Comparison of ENCODE assay signal across 9 mouse cellular contexts in genomic region chr17:36193546-36194141, GRCm38 (mm10). TPM values are rescaled to one million over a fixed set of nuclear protein-coding genes. Genes with fewer than 3 reads are reported as not detected.
A peak's percentile ranks its signal among the peaks of the same experiment; 100 is the strongest.
DNase-seq lines count a peak whose midpoint lies in the region; ATAC-seq and TF ChIP-seq lines count a peak whose summit lies in the region.
"Had no signal": no experiment of that assay in that cellular context is flagged by ENCODE, and none has a peak within 500 bp of the region (broad histone marks: within the 10 kb centered on the region; RNA-seq: fewer than 3 reads in every experiment).

No protein-coding gene starts in this region.

- peak; percentile 17 for DNase-seq in ovary, postnatal 10 days (ENCODE audit: low spot score)
- no peak for DNase-seq in ovary, adult 18-20 months (ENCODE audit: low spot score)
- peak; percentile 86 for DNase-seq in brain, embryonic 14.5 days (ENCODE audit: low read depth)
- peak; percentile 20 to 27 for DNase-seq in frontal cortex, postnatal 25 days (ENCODE audit: low spot score in 2 of 2)
- DNase-seq in liver, embryonic 14.5 days (ENCODE audit: low read depth in 3 of 3, low spot score in 3 of 3) = peak in 1 of 3 experiments; percentile 41
- peak; percentile 85 for DNase-seq in neural tube, embryonic 11.5 days (ENCODE audit: low spot score)
- peak; percentile 49 for DNase-seq in telencephalon, adult 2 months (ENCODE audit: low read depth, low spot score)

- H3K4me2 ChIP-seq in kidney, embryonic 15.5 days = no peak overlapping the region
- no peak overlapping the region for H3K4me2 ChIP-seq in liver, embryonic 14.5 days (ENCODE audit: low read depth)
- no peak overlapping the region for H3K4me2 ChIP-seq in neural tube, embryonic 11.5 days (ENCODE audit: low read depth)
- H3K4me2 ChIP-seq: embryonic facial prominence, embryonic 12.5 days had no signal

- H3K4me3 ChIP-seq in kidney, embryonic 15.5 days (replicated peaks) = no peak overlapping the region
- H3K4me3 ChIP-seq in liver, embryonic 14.5 days (ENCODE audit: insufficient read depth in 1 of 2, low read depth in 2 of 2, low read length in 2 of 2) = no peak overlapping the region
- H3K4me3 ChIP-seq in neural tube, embryonic 11.5 days (ENCODE audit: low read depth, low read length) = no peak overlapping the region
- H3K4me3 ChIP-seq: embryonic facial prominence, embryonic 12.5 days had no signal

- H3K27me3 ChIP-seq in kidney, embryonic 15.5 days = peaks cover 84% of the 10 kb centered on the region
- peaks cover 3% of the 10 kb centered on the region for H3K27me3 ChIP-seq in liver, embryonic 14.5 days (ENCODE audit: control insufficient read depth, insufficient read depth, low read length)
- H3K27me3 ChIP-seq in neural tube, embryonic 11.5 days (ENCODE audit: control insufficient read depth, insufficient read depth, low read length) = peaks cover 10% of the 10 kb centered on the region

- peak; percentile 93 for TF ChIP-seq CTCF in brain, embryonic 14.5 days (IDR thresholded peaks at IDR 0.05; ENCODE audit: borderline replicate concordance, extremely low read depth, insufficient read depth, insufficient read length)
- peak; percentile 89 for TF ChIP-seq CTCF in liver, embryonic 14.5 days (IDR thresholded peaks at IDR 0.05; ENCODE audit: low read depth)

- 29% methylated on average over 8 of the region's 8 CpGs for WGBS in kidney, embryonic 15.5 days
- 21% methylated on average over 8 of the region's 8 CpGs for WGBS in liver, embryonic 14.5 days (ENCODE audit: insufficient replicate concordance)
- 34% methylated on average over 8 of the region's 8 CpGs for WGBS in neural tube, embryonic 11.5 days

- H3K9me3 ChIP-seq in kidney, embryonic 15.5 days (replicated peaks) = no peaks in the 10 kb centered on the region
- H3K9me3 ChIP-seq in liver, embryonic 14.5 days (ENCODE audit: control insufficient read depth, low read length) = no peaks in the 10 kb centered on the region
- H3K9me3 ChIP-seq in neural tube, embryonic 11.5 days (ENCODE audit: control insufficient read depth, low read length) = no peaks in the 10 kb centered on the region
- H3K9me3 ChIP-seq: embryonic facial prominence, embryonic 12.5 days had no signal

- no peak for TF ChIP-seq EP300 in liver, embryonic 14.5 days (IDR thresholded peaks at IDR 0.05; ENCODE audit: low read depth)

- no peak overlapping the region for H3K9ac ChIP-seq in kidney, embryonic 15.5 days
- H3K9ac ChIP-seq in liver, embryonic 14.5 days (replicated peaks) = no peak overlapping the region
- no peak overlapping the region for H3K9ac ChIP-seq in neural tube, embryonic 11.5 days (ENCODE audit: low read length)
- H3K9ac ChIP-seq: embryonic facial prominence, embryonic 12.5 days had no signal

- H3K27ac ChIP-seq in kidney, embryonic 15.5 days = no peak overlapping the region
- no peak overlapping the region for H3K27ac ChIP-seq in liver, embryonic 14.5 days
- no peak overlapping the region for H3K27ac ChIP-seq in neural tube, embryonic 11.5 days (ENCODE audit: low read depth, low read length)
- H3K27ac ChIP-seq: embryonic facial prominence, embryonic 12.5 days had no signal

- no peaks in the 10 kb centered on the region for H3K36me3 ChIP-seq in kidney, embryonic 15.5 days
- no peaks in the 10 kb centered on the region for H3K36me3 ChIP-seq in liver, embryonic 14.5 days (replicated peaks; ENCODE audit: control insufficient read depth, insufficient read depth, low read depth)
- H3K36me3 ChIP-seq in neural tube, embryonic 11.5 days (ENCODE audit: control insufficient read depth, insufficient read depth, low read length) = no peaks in the 10 kb centered on the region
- H3K36me3 ChIP-seq: embryonic facial prominence, embryonic 12.5 days had no signal

- peak; percentile 40; the same call in 1 of the 2 replicates for ATAC-seq in kidney, embryonic 15.5 days (replicated peaks; ENCODE audit: low FRiP score)
- ATAC-seq in liver, embryonic 14.5 days (ENCODE audit: insufficient read depth) = no peak
- no peak for ATAC-seq in neural tube, embryonic 11.5 days (ENCODE audit: insufficient read depth, low FRiP score, low TSS enrichment)

- no peaks in the 10 kb centered on the region for H3K4me1 ChIP-seq in kidney, embryonic 15.5 days
- H3K4me1 ChIP-seq in liver, embryonic 14.5 days (replicated peaks; ENCODE audit: control insufficient read depth in 2 of 2, insufficient read depth in 2 of 2, low read length in 1 of 2) = no peaks in the 10 kb centered on the region
- no peaks in the 10 kb centered on the region for H3K4me1 ChIP-seq in neural tube, embryonic 11.5 days (ENCODE audit: control insufficient read depth, insufficient read depth, low read length)
- H3K4me1 ChIP-seq: embryonic facial prominence, embryonic 12.5 days had no signal

- no peak for TF ChIP-seq POLR2A in brain, embryonic 14.5 days (IDR thresholded peaks at IDR 0.05; ENCODE audit: borderline replicate concordance, extremely low read depth, insufficient read depth, insufficient read length, poor library complexity, severe bottlenecking)

RNA-seq across cellular contexts. Expression of gene H2-T3, which starts 3.6 kb away (rescaled TPM):
- not detected in 2 replicates for polyA plus RNA-seq in brain, embryonic 14.5 days (2012; rRNA removed)
- polyA plus RNA-seq in kidney, embryonic 15.5 days (2015; fragmentation: Nextera tagmentation; extraction: Ambion mirVana) = not detected in 2 replicates
- not detected in 2 replicates for polyA plus RNA-seq in liver, embryonic 14.5 days (2012; rRNA removed)
- not detected in 2 replicates for polyA plus RNA-seq in liver, embryonic 14.5 days (2014; fragmentation: Nextera tagmentation; extraction: Ambion mirVana)
- not detected in 2 replicates for polyA plus RNA-seq in neural tube, embryonic 11.5 days (2014; fragmentation: Nextera tagmentation; extraction: Ambion mirVana)
- polyA plus RNA-seq: embryonic facial prominence, embryonic 12.5 days had no signal

RNA-seq across cellular contexts. Expression of gene Gm8909, which starts 25.3 kb away (rescaled TPM):
- polyA plus RNA-seq in brain, embryonic 14.5 days (2012; rRNA removed) = 0.16 TPM in 1 of 2 replicates, not detected in the other
- polyA plus RNA-seq in kidney, embryonic 15.5 days (2015; fragmentation: Nextera tagmentation; extraction: Ambion mirVana) = not detected in 2 replicates
- polyA plus RNA-seq in liver, embryonic 14.5 days (2012; rRNA removed) = not detected in 2 replicates
- polyA plus RNA-seq in liver, embryonic 14.5 days (2014; fragmentation: Nextera tagmentation; extraction: Ambion mirVana) = not detected in 2 replicates
- polyA plus RNA-seq in neural tube, embryonic 11.5 days (2014; fragmentation: Nextera tagmentation; extraction: Ambion mirVana) = not detected in 2 replicates
- polyA plus RNA-seq: embryonic facial prominence, embryonic 12.5 days had no signal
